Mouse (Mus musculus): ENCODE data around the gene Sec31b. TPM values are rescaled to one million over a fixed set of nuclear protein-coding genes. Genes with fewer than 3 reads are reported as not detected.
A peak's percentile ranks its signal among the peaks of the same experiment; 100 is the strongest.

Gene Sec31b
- polyA plus RNA-seq, 1 experiment: 1.3 TPM

DNA sequence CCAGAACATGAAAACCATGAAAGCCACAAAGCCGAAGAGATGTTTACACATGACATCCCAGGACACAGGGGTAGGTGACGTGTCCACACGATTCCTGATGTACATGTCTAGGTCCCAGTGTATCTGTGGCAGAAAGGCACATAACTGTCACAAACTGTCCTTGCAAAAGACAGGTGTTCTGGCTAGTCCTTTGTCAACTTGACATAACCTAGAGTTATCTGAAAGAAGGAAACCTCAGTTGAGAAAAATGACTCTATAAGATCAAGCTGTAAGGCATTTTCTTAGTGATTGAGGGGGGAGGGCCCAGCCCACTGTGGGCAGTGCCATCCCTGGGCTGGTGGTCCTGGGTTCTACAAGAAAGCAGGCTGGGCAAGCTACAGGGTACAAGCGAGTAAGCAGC is 7.1 kb upstream of the Sec31b start, which contains the start of gene Gm20538:
Gene Gm20538 (minus strand): TSS at position 101 of the 400 bp plus-strand sequence.
- Histone ChIP-seq H3K4me3 (replicated peaks; ENCODE audit: control insufficient read depth, low read depth, low read length) (no peak within 1 kb of the TSS), H3K27ac (ENCODE audit: control insufficient read depth, insufficient read depth, low read depth, low read length, poor library complexity) (no peak within 1 kb of the TSS), H3K4me1 (ENCODE audit: control insufficient read depth, insufficient read depth, low read length) (no peaks in the 10 kb centered on the region)
- TF ChIP-seq POLR2A (IDR thresholded peaks at IDR 0.05; ENCODE audit: borderline replicate concordance, control insufficient read depth, low read depth, low read length) (no peak), CTCF (IDR thresholded peaks at IDR 0.05; ENCODE audit: control insufficient read depth, insufficient read depth, low read length) (no peak)
- 88% methylated on average over 4 of the region's 4 CpGs for WGBS

DNA sequence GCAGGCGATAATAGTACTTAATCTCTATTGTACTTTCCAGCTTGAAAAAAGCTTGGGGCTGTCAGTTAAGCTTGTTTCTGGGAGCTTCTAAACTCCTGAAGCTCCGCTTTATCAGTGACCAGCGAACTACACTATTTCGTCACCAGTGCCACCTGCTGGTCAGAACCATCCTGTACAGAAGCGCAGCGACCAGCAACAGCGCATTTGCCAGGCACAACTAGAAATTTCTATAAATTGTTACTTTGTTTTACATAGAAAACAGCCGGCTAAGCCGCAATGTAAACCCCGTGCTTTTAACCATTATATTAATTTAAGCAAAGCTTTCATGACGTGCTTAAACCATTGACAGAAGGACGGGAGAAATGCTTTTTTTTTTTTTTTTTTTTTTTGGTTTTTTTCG is 889 bp downstream of the Sec31b start:
- H3K4me3 ChIP-seq (replicated peaks; ENCODE audit: control insufficient read depth, low read depth, low read length): no peak overlapping the region
- no peak overlapping the region for H3K27ac ChIP-seq (ENCODE audit: control insufficient read depth, insufficient read depth, low read depth, low read length, poor library complexity)
- TF ChIP-seq CTCF (IDR thresholded peaks at IDR 0.05; ENCODE audit: control insufficient read depth, insufficient read depth, low read length) (peak; percentile 81), POLR2A (IDR thresholded peaks at IDR 0.05; ENCODE audit: borderline replicate concordance, control insufficient read depth, low read depth, low read length) (no peak)
- no peaks in the 10 kb centered on the region; the same call in 1 of the 2 replicates for H3K4me1 ChIP-seq (ENCODE audit: control insufficient read depth, insufficient read depth, low read length)
- WGBS: 3% methylated on average over 13 of the region's 13 CpGs

DNA sequence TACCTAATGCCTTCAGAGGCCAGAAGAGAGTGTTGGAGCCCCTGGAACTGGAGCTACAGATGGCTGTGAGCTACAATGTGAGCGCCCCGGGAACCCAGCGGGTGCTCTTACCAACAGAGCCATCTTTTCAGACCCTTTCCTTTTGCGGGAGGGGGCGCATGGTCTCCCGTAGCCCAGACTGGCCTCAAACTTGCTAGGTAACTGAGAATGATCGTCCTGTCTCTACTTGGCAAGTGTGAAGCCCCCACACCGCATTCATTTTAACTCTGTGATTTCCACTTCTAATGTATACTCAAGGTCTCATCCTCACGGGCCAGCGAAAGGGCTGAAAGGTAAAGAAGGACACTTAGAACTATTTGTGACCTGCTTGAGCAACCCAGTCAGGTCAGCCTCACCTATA is 1.3 kb downstream of the Sec31b start:
- TF ChIP-seq POLR2A (IDR thresholded peaks at IDR 0.05; ENCODE audit: borderline replicate concordance, control insufficient read depth, low read depth, low read length): no peak
- TF ChIP-seq CTCF (IDR thresholded peaks at IDR 0.05; ENCODE audit: control insufficient read depth, insufficient read depth, low read length): no peak
- WGBS: 67% methylated on average over 10 of the region's 10 CpGs
- Histone ChIP-seq H3K4me3 (replicated peaks; ENCODE audit: control insufficient read depth, low read depth, low read length) (no peak overlapping the region), H3K4me1 (ENCODE audit: control insufficient read depth, insufficient read depth, low read length) (no peaks in the 10 kb centered on the region; the same call in 1 of the 2 replicates), H3K27ac (ENCODE audit: control insufficient read depth, insufficient read depth, low read depth, low read length, poor library complexity) (no peak overlapping the region)

DNA sequence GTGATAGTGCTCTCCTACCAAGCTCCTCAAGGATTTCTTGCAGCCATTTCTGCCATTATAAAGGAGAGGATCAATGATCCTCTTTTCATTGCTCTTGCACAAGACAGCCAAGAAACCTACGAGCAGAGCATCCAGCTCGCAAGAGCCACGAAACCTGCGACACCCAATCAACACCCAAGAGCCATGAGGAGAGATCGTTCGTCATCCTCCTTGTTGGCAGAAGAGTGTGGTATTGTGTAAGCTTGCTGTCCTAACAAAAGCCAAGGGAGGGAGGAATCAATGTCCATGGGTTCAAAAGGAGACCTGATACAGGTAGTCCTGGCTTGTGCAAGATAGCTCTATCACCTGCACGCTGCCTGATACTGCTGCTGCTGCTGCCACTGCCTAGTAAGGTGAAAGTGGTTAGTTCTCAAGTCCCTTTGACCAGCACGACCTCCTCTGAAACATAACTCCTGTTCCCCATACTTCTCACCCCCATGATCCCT is 2.9 kb downstream of the Sec31b start:
- no peak for TF ChIP-seq POLR2A (IDR thresholded peaks at IDR 0.05; ENCODE audit: borderline replicate concordance, control insufficient read depth, low read depth, low read length)
- no peak for TF ChIP-seq CTCF (IDR thresholded peaks at IDR 0.05; ENCODE audit: control insufficient read depth, insufficient read depth, low read length)
- Histone ChIP-seq H3K4me3 (replicated peaks; ENCODE audit: control insufficient read depth, low read depth, low read length) (no peak overlapping the region), H3K4me1 (ENCODE audit: control insufficient read depth, insufficient read depth, low read length) (no peaks in the 10 kb centered on the region; the same call in 1 of the 2 replicates), H3K27ac (ENCODE audit: control insufficient read depth, insufficient read depth, low read depth, low read length, poor library complexity) (no peak overlapping the region)
- 78% methylated on average over 8 of the region's 8 CpGs for WGBS

DNA sequence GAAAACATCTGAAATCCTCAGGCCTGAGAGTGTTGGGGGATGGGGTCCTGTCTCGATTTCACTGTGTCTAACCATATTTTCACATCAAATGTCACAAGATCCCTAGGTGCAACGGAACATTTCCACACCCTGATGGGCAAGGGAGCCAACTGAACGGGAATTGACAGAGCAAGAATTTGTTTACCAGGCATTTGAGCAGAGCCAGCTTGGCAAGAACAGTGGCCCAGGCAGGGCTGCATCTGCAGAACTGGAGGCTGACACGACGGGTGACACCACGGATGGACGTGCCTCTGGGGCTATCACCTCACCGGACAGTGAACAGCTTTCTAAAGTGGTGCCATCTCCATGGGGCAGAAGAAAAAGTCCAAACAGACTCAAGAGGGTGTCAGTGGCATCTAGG is 8.2 kb downstream of the Sec31b start:
- TF ChIP-seq POLR2A (IDR thresholded peaks at IDR 0.05; ENCODE audit: borderline replicate concordance, control insufficient read depth, low read depth, low read length): no peak
- TF ChIP-seq CTCF (IDR thresholded peaks at IDR 0.05; ENCODE audit: control insufficient read depth, insufficient read depth, low read length): no peak
- H3K4me3 ChIP-seq (replicated peaks; ENCODE audit: control insufficient read depth, low read depth, low read length): no peak overlapping the region
- 85% methylated on average over 8 of the region's 8 CpGs for WGBS
- no peaks in the 10 kb centered on the region for H3K4me1 ChIP-seq (ENCODE audit: control insufficient read depth, insufficient read depth, low read length)
- no peak overlapping the region for H3K27ac ChIP-seq (ENCODE audit: control insufficient read depth, insufficient read depth, low read depth, low read length, poor library complexity)

DNA sequence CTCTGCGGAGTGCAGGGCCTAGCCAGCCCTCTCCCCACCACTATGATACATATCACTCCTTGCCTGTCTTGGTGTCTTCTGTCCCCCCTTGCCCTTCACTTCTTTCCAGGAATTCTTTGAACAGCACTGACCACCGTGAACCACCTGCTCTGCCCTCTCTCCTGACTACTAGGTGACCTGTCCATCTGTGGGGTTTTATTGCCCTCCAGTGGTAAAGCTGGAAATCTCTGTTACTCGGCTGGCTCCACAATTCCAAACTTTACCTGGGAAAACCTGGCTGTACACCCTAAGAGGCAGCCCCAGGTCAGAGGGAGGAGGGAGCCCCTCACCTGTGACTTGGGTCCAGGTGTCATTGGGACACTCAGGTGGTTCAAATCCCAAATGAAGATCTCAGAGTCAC is 10.3 kb downstream of the Sec31b start:
- no peak overlapping the region for H3K27ac ChIP-seq (ENCODE audit: control insufficient read depth, insufficient read depth, low read depth, low read length, poor library complexity)
- TF ChIP-seq CTCF (IDR thresholded peaks at IDR 0.05; ENCODE audit: control insufficient read depth, insufficient read depth, low read length) (no peak), POLR2A (IDR thresholded peaks at IDR 0.05; ENCODE audit: borderline replicate concordance, control insufficient read depth, low read depth, low read length) (no peak)
- H3K4me3 ChIP-seq (replicated peaks; ENCODE audit: control insufficient read depth, low read depth, low read length): no peak overlapping the region
- WGBS: 45% methylated on average over 3 of the region's 3 CpGs
- H3K4me1 ChIP-seq (ENCODE audit: control insufficient read depth, insufficient read depth, low read length): no peaks in the 10 kb centered on the region

DNA sequence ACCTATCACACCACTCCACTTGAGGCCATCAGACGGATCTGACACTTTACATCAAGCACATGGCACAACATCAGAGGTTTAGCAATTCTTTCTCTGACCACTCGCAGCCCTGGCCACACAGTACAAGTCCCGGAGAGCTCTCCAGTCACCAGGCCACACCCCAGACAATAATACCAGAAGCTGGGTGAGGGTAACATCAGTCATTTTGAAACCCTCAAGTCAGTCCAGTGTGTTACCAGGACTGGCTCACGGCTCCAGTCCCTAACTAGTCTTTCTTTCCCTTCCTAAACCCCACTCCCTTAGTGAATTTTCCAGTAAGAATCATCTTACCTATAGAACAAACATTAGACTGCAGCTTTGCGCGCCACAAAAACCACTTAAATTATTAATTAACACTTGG is 15.6 kb downstream of the Sec31b start:
- no peak overlapping the region for H3K4me3 ChIP-seq (replicated peaks; ENCODE audit: control insufficient read depth, low read depth, low read length)
- no peak for TF ChIP-seq CTCF (IDR thresholded peaks at IDR 0.05; ENCODE audit: control insufficient read depth, insufficient read depth, low read length)
- no peak for TF ChIP-seq POLR2A (IDR thresholded peaks at IDR 0.05; ENCODE audit: borderline replicate concordance, control insufficient read depth, low read depth, low read length)
- 76% methylated on average over 6 of the region's 6 CpGs for WGBS
- H3K27ac ChIP-seq (ENCODE audit: control insufficient read depth, insufficient read depth, low read depth, low read length, poor library complexity): no peak overlapping the region
- H3K4me1 ChIP-seq (ENCODE audit: control insufficient read depth, insufficient read depth, low read length): no peaks in the 10 kb centered on the region

DNA sequence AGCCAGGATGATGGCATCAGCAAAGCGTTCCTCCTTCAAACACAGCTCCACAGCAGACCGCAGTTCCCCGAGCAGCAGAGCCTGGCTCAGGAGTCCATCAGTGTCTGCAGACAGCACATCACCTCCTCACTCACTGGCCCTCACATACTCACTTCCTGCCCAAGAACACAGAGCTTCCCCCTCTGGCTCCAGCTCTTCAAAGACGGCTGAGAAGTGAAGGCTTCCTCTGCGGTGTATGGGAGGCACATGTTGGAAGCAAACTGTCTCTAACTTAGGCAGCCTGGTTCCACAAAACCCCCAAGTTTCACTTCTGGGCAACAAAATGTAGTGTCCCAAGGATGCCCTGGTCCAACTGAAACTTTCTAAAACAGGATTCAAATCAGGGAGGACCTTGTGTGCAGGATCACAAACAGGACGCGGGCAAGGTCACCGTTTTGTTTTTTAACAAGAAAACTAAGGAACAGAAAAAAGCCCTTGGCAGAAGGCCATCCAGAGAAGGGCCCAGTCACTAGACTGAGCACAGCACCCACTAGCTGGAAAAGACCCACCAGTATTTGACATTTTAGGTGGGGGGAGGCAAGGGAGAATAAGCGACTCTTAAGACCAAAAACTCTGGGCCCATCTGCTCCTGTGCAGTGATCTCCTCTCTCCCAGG is 20.0 kb downstream of the Sec31b start:
- TF ChIP-seq POLR2A (IDR thresholded peaks at IDR 0.05; ENCODE audit: borderline replicate concordance, control insufficient read depth, low read depth, low read length) (no peak), CTCF (IDR thresholded peaks at IDR 0.05; ENCODE audit: control insufficient read depth, insufficient read depth, low read length) (no peak)
- Histone ChIP-seq H3K4me1 (ENCODE audit: control insufficient read depth, insufficient read depth, low read length) (no peaks in the 10 kb centered on the region), H3K27ac (ENCODE audit: control insufficient read depth, insufficient read depth, low read depth, low read length, poor library complexity) (no peak overlapping the region), H3K4me3 (replicated peaks; ENCODE audit: control insufficient read depth, low read depth, low read length) (no peak overlapping the region)
- WGBS: 20% methylated on average over 9 of the region's 9 CpGs
